Mouse (Mus musculus): ENCODE measurements around the gene Nfkbid. TPM values are rescaled to one million over a fixed set of nuclear protein-coding genes. Genes with fewer than 3 reads are reported as not detected.
"Not testable (repeated sequence)": the region's sequence is repeated elsewhere in the genome, so short reads cannot be mapped to it uniquely, and the experiment has no call there.

Nfkbid gene
- polyA plus RNA-seq, 1 experiment from 2014 or later = 1.8 TPM

DNA sequence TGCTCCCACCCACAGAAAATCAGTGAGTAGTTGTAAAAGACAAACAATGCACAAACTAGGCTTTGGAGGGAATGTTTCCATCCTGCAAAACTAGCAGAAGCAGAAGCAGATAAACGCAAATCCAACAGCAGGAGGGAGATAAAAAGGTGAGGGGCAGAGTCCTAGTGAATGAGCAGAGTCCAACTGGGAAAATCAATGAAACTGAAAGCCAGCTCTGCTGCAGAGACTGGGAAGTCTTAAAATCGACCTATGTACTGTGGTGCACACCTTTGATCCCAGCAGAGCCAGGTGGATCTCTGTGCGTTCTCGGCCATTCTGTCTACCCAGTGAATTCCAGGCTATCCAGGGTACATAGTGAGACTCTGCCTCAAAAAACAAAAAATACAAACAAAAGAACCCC, 53.5 kb downstream of the Nfkbid start:
- Histone ChIP-seq H3K9me3 (ENCODE audit: control insufficient read depth, low read length) (no peaks in the 10 kb centered on the region), H3K9ac (no peak overlapping the region), H3K27me3 (ENCODE audit: control insufficient read depth, insufficient read depth, low read length) (no peaks in the 10 kb centered on the region), H3K27ac (no peak overlapping the region), H3K4me2 (replicated peaks) (no peak overlapping the region), H3K36me3 (replicated peaks; ENCODE audit: control insufficient read depth, insufficient read depth) (no peaks in the 10 kb centered on the region), H3K4me1 (replicated peaks; ENCODE audit: control insufficient read depth, insufficient read depth, low read length) (no peaks in the 10 kb centered on the region), H3K4me3 (replicated peaks; ENCODE audit: low read length) (no peak overlapping the region)
- DNase-seq (ENCODE audit: low spot score) (no peak), ATAC-seq (ENCODE audit: low FRiP score) (no peak)
- 73% methylated on average over 4 of the region's 4 CpGs for WGBS

GRCm38 (mm10) chr7:30476136-30476535, 54.6 kb downstream of the Nfkbid start:
- H3K4me2 ChIP-seq (replicated peaks); ATAC-seq (ENCODE audit: low FRiP score); DNase-seq (ENCODE audit: low spot score); H3K9me3 ChIP-seq (ENCODE audit: control insufficient read depth, low read length); H3K4me3 ChIP-seq (replicated peaks; ENCODE audit: low read length); H3K27ac ChIP-seq; H3K27me3 ChIP-seq (ENCODE audit: control insufficient read depth, insufficient read depth, low read length); H3K36me3 ChIP-seq (replicated peaks; ENCODE audit: control insufficient read depth, insufficient read depth); H3K9ac ChIP-seq; H3K4me1 ChIP-seq (replicated peaks; ENCODE audit: control insufficient read depth, insufficient read depth, low read length): not testable (repeated sequence)
- WGBS = 89% methylated on average over 7 of the region's 7 CpGs

DNA sequence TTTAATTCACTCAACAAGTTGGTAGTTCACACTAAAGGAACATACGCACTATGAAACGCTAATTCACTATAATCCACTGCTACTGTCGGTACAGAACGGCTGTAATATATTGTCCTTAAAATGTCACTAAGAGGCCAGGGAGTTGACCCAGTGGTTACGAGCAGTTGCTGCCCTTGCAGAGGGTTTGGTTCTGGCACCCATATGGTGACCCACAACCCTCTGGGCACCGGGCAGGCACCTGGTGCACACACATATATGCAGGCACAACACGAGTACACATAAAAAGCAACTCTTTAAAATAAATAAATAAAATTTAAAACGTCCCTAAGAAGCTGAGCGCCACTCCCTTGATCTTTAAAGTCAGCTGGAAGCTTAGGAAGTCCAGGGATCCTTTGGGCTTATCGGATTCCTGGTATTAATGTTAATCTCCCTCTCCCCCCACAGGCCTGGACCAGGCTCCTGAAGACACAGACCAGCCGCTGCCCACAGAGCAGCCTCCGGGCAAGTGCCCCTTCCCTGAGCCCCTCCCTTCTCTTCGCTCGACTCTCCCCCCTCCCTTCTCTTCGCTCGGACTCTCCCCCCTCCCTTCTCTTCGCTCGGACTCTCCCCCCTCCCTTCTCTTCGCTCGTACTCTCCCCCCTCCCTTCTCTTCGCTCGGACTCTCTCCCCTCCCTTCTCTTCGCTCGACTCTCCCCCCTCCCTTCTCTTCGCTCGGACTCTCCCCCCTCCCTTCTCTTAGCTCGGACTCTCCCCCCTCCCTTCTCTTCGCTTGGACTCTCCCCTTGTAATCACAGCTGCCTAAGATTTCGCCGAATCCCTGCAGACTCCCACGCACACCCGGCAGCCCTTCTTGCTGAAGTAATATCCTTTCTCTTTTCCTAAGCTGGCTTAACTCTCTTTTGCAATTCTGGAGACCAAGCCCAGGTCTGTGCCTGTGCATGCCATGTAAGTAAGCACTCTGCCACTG, 56.2 kb downstream of the Nfkbid start:
- DNase-seq (ENCODE audit: low spot score) = peak; percentile 58
- ATAC-seq (ENCODE audit: low FRiP score) = no peak

More for the DNA sequence above, 56.2 kb downstream of the Nfkbid start:
- 8% methylated on average over 30 of the region's 32 CpGs for WGBS
- Histone ChIP-seq H3K4me3 (replicated peaks; ENCODE audit: low read length) (peak overlapping the region; percentile 29), H3K9me3 (ENCODE audit: control insufficient read depth, low read length) (no peaks in the 10 kb centered on the region), H3K4me2 (replicated peaks) (peak overlapping the region; percentile 57), H3K27me3 (ENCODE audit: control insufficient read depth, insufficient read depth, low read length) (no peaks in the 10 kb centered on the region), H3K9ac (peak overlapping the region; percentile 51), H3K4me1 (replicated peaks; ENCODE audit: control insufficient read depth, insufficient read depth, low read length) (no peaks in the 10 kb centered on the region), H3K27ac (no peak overlapping the region; the same call in 1 of the 2 replicates), H3K36me3 (replicated peaks; ENCODE audit: control insufficient read depth, insufficient read depth) (no peaks in the 10 kb centered on the region)

Other genes with a start within 250 kb of the Nfkbid start
- gene Cox7a1, start 237.6 kb upstream of the Nfkbid start, polyA plus RNA-seq (2014; fragmentation: Nextera tagmentation; extraction: Ambion mirVana) = 6.0 and 6.9 TPM in 2 replicates
- gene Capns1, start 222.9 kb upstream of the Nfkbid start, polyA plus RNA-seq (2014; fragmentation: Nextera tagmentation; extraction: Ambion mirVana) = 62.0 and 70.7 TPM in 2 replicates
- gene Polr2i, start 189.8 kb upstream of the Nfkbid start, polyA plus RNA-seq (2014; fragmentation: Nextera tagmentation; extraction: Ambion mirVana) = 179 and 199 TPM in 2 replicates
- 390 and 397 TPM in 2 replicates for gene Tbcb, start 189.5 kb upstream of the Nfkbid start, polyA plus RNA-seq (2014; fragmentation: Nextera tagmentation; extraction: Ambion mirVana)
- gene Ovol3, start 186.0 kb upstream of the Nfkbid start, polyA plus RNA-seq (2014; fragmentation: Nextera tagmentation; extraction: Ambion mirVana) = not detected in 2 replicates
- 0.16 and 0.43 TPM in 2 replicates for gene Thap8, start 141.6 kb upstream of the Nfkbid start, polyA plus RNA-seq (2014; fragmentation: Nextera tagmentation; extraction: Ambion mirVana)
- 5.7 and 5.9 TPM in 2 replicates for gene Wdr62, start 141.3 kb upstream of the Nfkbid start, polyA plus RNA-seq (2014; fragmentation: Nextera tagmentation; extraction: Ambion mirVana)
- gene Clip3, start 130.0 kb upstream of the Nfkbid start, polyA plus RNA-seq (2014; fragmentation: Nextera tagmentation; extraction: Ambion mirVana) = 123 and 146 TPM in 2 replicates
- gene Alkbh6, start 113.0 kb upstream of the Nfkbid start, polyA plus RNA-seq (2014; fragmentation: Nextera tagmentation; extraction: Ambion mirVana) = 119 and 123 TPM in 2 replicates
- 10.7 and 11.9 TPM in 2 replicates for gene Syne4, start 106.9 kb upstream of the Nfkbid start, polyA plus RNA-seq (2014; fragmentation: Nextera tagmentation; extraction: Ambion mirVana)
- gene E130208F15Rik, start 100.0 kb upstream of the Nfkbid start, polyA plus RNA-seq (2014; fragmentation: Nextera tagmentation; extraction: Ambion mirVana) = not detected in 2 replicates
- gene Sdhaf1, start 97.8 kb upstream of the Nfkbid start, polyA plus RNA-seq (2014; fragmentation: Nextera tagmentation; extraction: Ambion mirVana) = 16.5 and 19.2 TPM in 2 replicates
- gene Lrfn3, start 59.0 kb upstream of the Nfkbid start, polyA plus RNA-seq (2014; fragmentation: Nextera tagmentation; extraction: Ambion mirVana) = 14.5 and 15.0 TPM in 2 replicates
- 27.2 and 35.6 TPM in 2 replicates for gene Tyrobp, start 8.0 kb upstream of the Nfkbid start, polyA plus RNA-seq (2014; fragmentation: Nextera tagmentation; extraction: Ambion mirVana)
- 1.1 TPM in 1 of 2 replicates, not detected in the other for gene Hcst, start 1.9 kb upstream of the Nfkbid start, polyA plus RNA-seq (2014; fragmentation: Nextera tagmentation; extraction: Ambion mirVana)
- gene Aplp1, start 23.8 kb downstream of the Nfkbid start, polyA plus RNA-seq (2014; fragmentation: Nextera tagmentation; extraction: Ambion mirVana) = 690 and 752 TPM in 2 replicates
- gene Kirrel2, start 36.0 kb downstream of the Nfkbid start, polyA plus RNA-seq (2014; fragmentation: Nextera tagmentation; extraction: Ambion mirVana) = 1.8 and 2.4 TPM in 2 replicates
- gene Nphs1, start 36.6 kb downstream of the Nfkbid start, polyA plus RNA-seq (2014; fragmentation: Nextera tagmentation; extraction: Ambion mirVana) = 0.54 and 0.83 TPM in 2 replicates
- gene Prodh2, start 71.9 kb downstream of the Nfkbid start, polyA plus RNA-seq (2014; fragmentation: Nextera tagmentation; extraction: Ambion mirVana) = 0.48 TPM in 1 of 2 replicates, not detected in the other
- gene Arhgap33, start 113.3 kb downstream of the Nfkbid start, polyA plus RNA-seq (2014; fragmentation: Nextera tagmentation; extraction: Ambion mirVana) = 112 TPM in 2 replicates
- gene Hspb6, start 130.4 kb downstream of the Nfkbid start, polyA plus RNA-seq (2014; fragmentation: Nextera tagmentation; extraction: Ambion mirVana) = 9.3 and 12.6 TPM in 2 replicates
- 10.4 and 11.0 TPM in 2 replicates for gene Proser3, start 130.6 kb downstream of the Nfkbid start, polyA plus RNA-seq (2014; fragmentation: Nextera tagmentation; extraction: Ambion mirVana)
- gene Lin37, start 138.1 kb downstream of the Nfkbid start, polyA plus RNA-seq (2014; fragmentation: Nextera tagmentation; extraction: Ambion mirVana) = 49.2 and 49.4 TPM in 2 replicates
- gene U2af1l4, start 141.6 kb downstream of the Nfkbid start, polyA plus RNA-seq (2014; fragmentation: Nextera tagmentation; extraction: Ambion mirVana) = 88.7 and 105 TPM in 2 replicates
- 6.5 and 9.2 TPM in 2 replicates for gene Gm49396, start 141.6 kb downstream of the Nfkbid start, polyA plus RNA-seq (2014; fragmentation: Nextera tagmentation; extraction: Ambion mirVana)
- gene Psenen, start 141.9 kb downstream of the Nfkbid start, polyA plus RNA-seq (2014; fragmentation: Nextera tagmentation; extraction: Ambion mirVana) = 109 and 118 TPM in 2 replicates
- gene Igflr1, start 143.7 kb downstream of the Nfkbid start, polyA plus RNA-seq (2014; fragmentation: Nextera tagmentation; extraction: Ambion mirVana) = 2.2 and 3.1 TPM in 2 replicates
- 11.4 and 12.9 TPM in 2 replicates for gene Kmt2b, start 167.0 kb downstream of the Nfkbid start, polyA plus RNA-seq (2014; fragmentation: Nextera tagmentation; extraction: Ambion mirVana)
- gene Zbtb32, start 177.2 kb downstream of the Nfkbid start, polyA plus RNA-seq (2014; fragmentation: Nextera tagmentation; extraction: Ambion mirVana) = 0.35 and 0.42 TPM in 2 replicates
- 0.43 and 0.76 TPM in 2 replicates for gene Upk1a, start 191.1 kb downstream of the Nfkbid start, polyA plus RNA-seq (2014; fragmentation: Nextera tagmentation; extraction: Ambion mirVana)
- 1,184 and 1,299 TPM in 2 replicates for gene Cox6b1, start 204.4 kb downstream of the Nfkbid start, polyA plus RNA-seq (2014; fragmentation: Nextera tagmentation; extraction: Ambion mirVana)
- gene Etv2, start 214.1 kb downstream of the Nfkbid start, polyA plus RNA-seq (2014; fragmentation: Nextera tagmentation; extraction: Ambion mirVana) = 0.19 TPM in 1 of 2 replicates, not detected in the other
- gene Rbm42, start 228.6 kb downstream of the Nfkbid start, polyA plus RNA-seq (2014; fragmentation: Nextera tagmentation; extraction: Ambion mirVana) = 115 and 118 TPM in 2 replicates
- 20.0 and 20.6 TPM in 2 replicates for gene Haus5, start 243.3 kb downstream of the Nfkbid start, polyA plus RNA-seq (2014; fragmentation: Nextera tagmentation; extraction: Ambion mirVana)
- gene Pmis2, start 249.9 kb downstream of the Nfkbid start, polyA plus RNA-seq (2014; fragmentation: Nextera tagmentation; extraction: Ambion mirVana) = not detected in 2 replicates